Mouse (Mus musculus) ES-Bruce4 (cell line): ENCODE data around the gene Ubr4.

Source experiments
- CTCF ChIP-seq: IDR thresholded peaks from one replicate; pipeline ENCODE4 v1.8.1; 2011; ENCODE audit warnings: low read depth, low read length
- EP300 ChIP-seq: IDR thresholded peaks from 2 replicates; pipeline ENCODE4 v1.6.1; 2011; ENCODE audit warnings: low read depth, low read length; ENCODE audit not compliant: insufficient read depth
- POLR2A ChIP-seq: IDR thresholded peaks from one replicate; pipeline ENCODE4 v1.8.1; 2011; ENCODE audit warnings: low read length; ENCODE audit not compliant: insufficient read depth

- TF ChIP-seq POLR2A (no peak), CTCF (no peak), EP300 (no peak)
Measured at GRCm38 (mm10) chr4:139380775-139381451, 28.5 kb downstream of the Ubr4 start.
